Mouse (Mus musculus) liver, postnatal 0 days (tissue): Measurements from ENCODE around the gene Ap3b2. TPM values are rescaled to one million over a fixed set of nuclear protein-coding genes. Genes with fewer than 3 reads are reported as not detected.

Experiments
- ATAC-seq: fragments of 200-750 bp; cut with Nextera tagmentation; 2 replicates; pipeline ENCODE4 v1.8.0; 2017; ENCODE audit warnings: mild to moderate bottlenecking, moderate library complexity
- DNase-seq: peaks from one replicate; pipeline ENCODE4 v3.0.0-alpha.2; 2016
- H3K27ac ChIP-seq: fragments of 300-500 bp; sonication (generic); 2 replicates; pipeline ENCODE4 v1.5.1; 2014; ENCODE audit warnings: antibody characterized with exemption, moderate library complexity, mild to moderate bottlenecking, low read depth
- H3K27me3 ChIP-seq: fragments of 300-500 bp; sonication (generic); 2 replicates; pipeline ENCODE4 v1.6.1; 2014; ENCODE audit warnings: low read length, control low read depth, mixed read lengths; ENCODE audit not compliant: insufficient read depth
- H3K36me3 ChIP-seq: fragments of 300-500 bp; sonication (generic); replicated peaks from 2 replicates; pipeline ENCODE4 v1.6.1; 2014; ENCODE audit warnings: mild to moderate bottlenecking, control low read depth, low read length, moderate library complexity, mixed read lengths; ENCODE audit not compliant: insufficient read depth
- H3K4me1 ChIP-seq: fragments of 300-500 bp; sonication (generic); 2 replicates; pipeline ENCODE4 v1.6.1; 2014; ENCODE audit warnings: antibody characterized with exemption, mild to moderate bottlenecking, control low read depth; ENCODE audit not compliant: insufficient read depth
- H3K4me2 ChIP-seq: fragments of 300-500 bp; sonication (generic); 2 replicates; pipeline ENCODE4 v1.6.1; 2014; ENCODE audit warnings: low read depth, mild to moderate bottlenecking, low read length, moderate library complexity, mixed read lengths
- H3K4me3 ChIP-seq: fragments of 300-500 bp; sonication (generic); 2 replicates; pipeline ENCODE4 v1.5.1; 2014; ENCODE audit warnings: low read depth, low read length
- H3K9ac ChIP-seq: fragments of 300-500 bp; sonication (generic); replicated peaks from 2 replicates; pipeline ENCODE4 v1.6.1; 2014; ENCODE audit warnings: mild to moderate bottlenecking, moderate library complexity
- H3K9me3 ChIP-seq: fragments of 300-500 bp; sonication (generic); 2 replicates; pipeline ENCODE4 v1.6.1; 2016; ENCODE audit warnings: mild to moderate bottlenecking, control low read depth, low read length, mixed read lengths
- CTCF ChIP-seq: sonication (generic); IDR thresholded peaks from 2 replicates; pipeline ENCODE4 v1.5.1; 2016; ENCODE audit warnings: antibody characterized with exemption, low read depth
- EP300 ChIP-seq: IDR thresholded peaks from 2 replicates; pipeline ENCODE4 v1.6.1; 2016; ENCODE audit warnings: antibody characterized with exemption, low read depth, mild to moderate bottlenecking
- WGBS: fragments of 180-500 bp; shearing (Covaris S2); extraction: QIAGEN DNeasy Blood & Tissue Kit; methylation state at CpG from one replicate; pipeline ENCODE4 v1.1.7; 2014; ENCODE audit not compliant: insufficient replicate concordance; 5-methylcytosine and 5-hydroxymethylcytosine counted together
- polyA plus RNA-seq: library from polyadenylated mRNA; unstranded; fragments of >200 nt; fragmentation: Nextera tagmentation; extraction: Ambion mirVana; gene quantifications from 2 replicates; pipeline ENCODE4 v1.2.1, GENCODE M21; 2015

The Ap3b2 gene
- polyA plus RNA-seq, result 0.07 TPM in 1 of 2 replicates, not detected in the other

DNA sequence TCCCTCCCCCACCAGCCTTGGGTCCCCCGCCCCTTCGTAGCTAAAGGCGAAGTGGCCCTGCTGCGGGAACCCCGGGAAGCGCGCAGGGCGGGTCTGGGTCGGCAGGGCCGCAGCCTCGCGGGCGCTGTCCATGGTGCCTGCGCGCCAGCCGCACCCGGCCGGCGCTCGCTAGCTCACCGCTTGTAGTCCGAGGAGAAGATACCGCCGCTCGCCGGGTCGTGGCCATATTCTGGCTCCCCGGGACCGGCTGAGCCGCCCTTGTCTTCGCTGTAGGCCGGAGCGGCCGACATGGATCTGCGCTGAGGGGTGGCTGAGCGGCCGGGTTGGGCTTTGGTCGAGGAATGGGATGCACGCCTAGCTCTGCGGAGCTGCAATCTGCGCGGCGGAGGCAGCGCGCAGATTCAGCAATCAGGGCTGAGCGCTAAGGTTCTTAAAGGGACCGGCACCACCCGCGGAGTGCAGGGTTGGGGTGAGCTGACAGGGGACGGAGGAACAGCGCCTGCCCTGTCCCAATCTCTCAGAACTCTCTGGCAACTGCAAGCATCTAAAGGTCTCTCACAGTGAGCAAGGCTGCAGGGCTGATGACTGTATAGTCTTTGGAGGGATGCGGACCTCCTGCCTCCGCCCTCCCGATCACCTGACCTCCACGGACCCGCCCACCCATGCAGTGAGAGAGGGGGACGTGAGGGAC lies at the start of gene Ap3b2:
Gene Ap3b2 (minus strand): TSS at position 595 of the 691 bp plus-strand sequence.
- DNase-seq, result peak; percentile 74
- peaks cover 14% of the 10 kb centered on the region for H3K27me3 ChIP-seq
- peak within 1 kb of the TSS; percentile 38 for H3K4me3 ChIP-seq
- H3K9ac ChIP-seq, result no peak within 1 kb of the TSS
- H3K27ac ChIP-seq, result no peak within 1 kb of the TSS
- H3K4me1 ChIP-seq, result peaks cover 5% of the 10 kb centered on the region; the same call in 1 of the 2 replicates
- WGBS, result 1% methylated on average over 54 of the region's 57 CpGs
- peak; percentile 72 for ATAC-seq
- no peaks in the 10 kb centered on the region for H3K9me3 ChIP-seq
- TF ChIP-seq EP300, result no peak
- TF ChIP-seq CTCF, result no peak
- no peaks in the 10 kb centered on the region for H3K36me3 ChIP-seq
- H3K4me2 ChIP-seq, result peak within 1 kb of the TSS; percentile 71

DNA sequence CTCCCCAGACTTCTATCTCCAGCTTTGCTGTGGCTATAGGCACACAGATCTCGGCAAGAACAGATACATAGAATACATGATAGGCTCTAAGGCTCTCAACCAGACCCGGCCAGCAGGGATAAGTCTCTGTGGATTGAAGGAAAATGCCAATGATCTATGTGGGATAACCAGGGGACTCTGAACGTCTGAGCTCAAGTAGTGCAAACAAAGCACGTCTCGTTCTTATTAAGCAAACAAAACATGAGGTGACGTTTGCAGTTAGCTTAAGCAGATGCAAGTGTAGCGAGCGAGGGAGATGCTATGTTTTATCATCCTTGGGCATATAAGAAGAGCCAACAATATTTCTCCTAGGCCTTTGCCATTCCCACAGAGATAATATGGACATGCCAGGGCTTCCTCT lies 49.2 kb upstream of the Ap3b2 start:
- peak overlapping the region; percentile 51; the same call in 1 of the 2 replicates for H3K27ac ChIP-seq
- H3K9ac ChIP-seq, result no peak overlapping the region
- H3K9me3 ChIP-seq, result no peaks in the 10 kb centered on the region
- no peaks in the 10 kb centered on the region for H3K36me3 ChIP-seq
- DNase-seq, result no peak
- H3K4me3 ChIP-seq, result no peak overlapping the region
- H3K4me2 ChIP-seq, result no peak overlapping the region
- TF ChIP-seq EP300 (no peak), CTCF (no peak)
- ATAC-seq, result peak; percentile 59
- no peaks in the 10 kb centered on the region; the same call in none of the 2 replicates for H3K4me1 ChIP-seq
- H3K27me3 ChIP-seq, result no peaks in the 10 kb centered on the region
- 65% methylated on average over 8 of the region's 8 CpGs for WGBS

DNA sequence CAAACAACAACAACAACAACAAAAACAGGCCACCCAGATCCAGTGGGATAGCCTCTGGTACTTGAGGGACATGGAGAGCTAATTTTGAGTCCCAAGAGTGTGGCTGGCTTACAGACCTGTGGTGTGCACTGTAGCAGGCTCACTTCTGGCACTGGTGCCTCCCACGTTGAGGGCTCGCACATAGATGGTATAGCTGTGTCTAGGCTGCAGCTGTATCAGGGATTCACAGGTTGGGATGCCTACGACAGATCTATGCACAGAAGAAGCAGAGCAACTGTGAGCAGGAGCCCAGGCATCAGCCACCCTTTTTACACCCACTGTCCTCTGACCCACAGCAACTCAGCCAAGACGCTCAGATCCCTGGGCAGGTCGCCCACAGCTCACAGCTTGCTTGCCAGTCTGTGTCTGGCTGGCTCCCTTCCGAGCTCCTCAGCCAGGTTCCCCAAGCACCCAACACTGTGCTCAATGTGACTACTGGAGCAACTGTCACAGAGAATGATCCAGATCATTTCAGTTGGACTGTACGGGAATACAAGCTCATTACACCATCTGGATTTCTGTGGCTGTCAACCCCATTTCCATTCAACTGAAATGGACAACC lies 48.3 kb upstream of the Ap3b2 start:
- H3K9me3 ChIP-seq, result no peaks in the 10 kb centered on the region
- no peak overlapping the region for H3K4me3 ChIP-seq
- DNase-seq (no peak), ATAC-seq (no peak)
- WGBS, result 75% methylated on average over 7 of the region's 7 CpGs
- TF ChIP-seq EP300 (no peak), CTCF (no peak)
- no peaks in the 10 kb centered on the region for H3K36me3 ChIP-seq
- H3K9ac ChIP-seq, result no peak overlapping the region
- 0 out of 2 replicates have a peak overlapping the region, but pooled peaks have one; percentile 11 for H3K27ac ChIP-seq
- H3K27me3 ChIP-seq, result no peaks in the 10 kb centered on the region
- no peak overlapping the region for H3K4me2 ChIP-seq
- no peaks in the 10 kb centered on the region; the same call in none of the 2 replicates for H3K4me1 ChIP-seq

DNA sequence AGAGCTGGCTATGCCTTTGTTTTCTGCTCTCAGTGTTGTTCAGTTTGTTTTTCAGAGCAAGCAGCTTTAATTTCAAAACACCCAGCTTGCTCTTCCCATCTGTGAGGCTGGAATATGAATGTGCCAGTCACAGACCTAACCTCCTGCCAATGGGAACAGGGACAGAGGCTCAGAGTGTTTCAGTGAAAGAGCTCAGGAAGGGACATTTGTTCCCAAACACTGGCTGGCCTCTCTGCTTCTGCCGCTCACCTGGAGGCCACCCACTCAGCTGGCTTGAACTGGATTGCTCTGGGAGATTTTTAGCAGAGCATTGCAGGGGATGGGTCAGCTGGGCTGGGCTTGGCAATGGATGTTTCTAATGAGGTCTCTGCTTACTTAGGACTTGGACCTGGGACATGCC lies 47.3 kb upstream of the Ap3b2 start:
- Histone ChIP-seq H3K4me1 (no peaks in the 10 kb centered on the region; the same call in none of the 2 replicates), H3K27ac (0 out of 2 replicates have a peak overlapping the region, but pooled peaks have one; percentile 48), H3K27me3 (no peaks in the 10 kb centered on the region), H3K9ac (no peak overlapping the region), H3K9me3 (no peaks in the 10 kb centered on the region), H3K4me3 (no peak overlapping the region), H3K36me3 (no peaks in the 10 kb centered on the region), H3K4me2 (no peak overlapping the region)
- ATAC-seq (peak; percentile 86), DNase-seq (peak; percentile 44)
- WGBS, result 60% methylated on average over 1 of the region's 1 CpGs
- TF ChIP-seq CTCF, result no peak
- no peak for TF ChIP-seq EP300

DNA sequence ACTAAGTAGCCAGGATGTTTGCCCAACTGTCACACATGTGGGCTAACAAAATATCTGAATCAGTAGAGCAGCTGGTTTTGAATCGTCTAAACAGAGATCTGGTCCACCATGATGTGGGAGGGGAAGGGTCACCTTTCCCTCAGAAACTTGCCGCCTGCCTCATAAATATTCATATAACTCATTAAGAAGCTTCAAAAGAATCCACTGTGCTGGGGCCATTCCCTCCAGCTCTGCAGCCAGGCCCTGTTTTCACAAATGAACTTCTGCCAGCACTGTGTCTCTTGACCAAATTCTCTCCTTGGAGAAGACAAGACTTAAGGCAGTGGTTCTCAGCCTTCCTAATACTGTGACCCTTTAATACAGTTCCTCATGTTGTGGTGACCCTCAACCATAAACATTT lies 45.8 kb upstream of the Ap3b2 start:
- H3K4me3 ChIP-seq, result no peak overlapping the region
- no peak overlapping the region for H3K27ac ChIP-seq
- no peak overlapping the region for H3K4me2 ChIP-seq
- no peak for DNase-seq
- no peak for ATAC-seq
- WGBS, result 57% methylated on average over 2 of the region's 2 CpGs
- no peaks in the 10 kb centered on the region; the same call in none of the 2 replicates for H3K4me1 ChIP-seq
- TF ChIP-seq EP300 (no peak), CTCF (no peak)
- no peak overlapping the region for H3K9ac ChIP-seq
- no peaks in the 10 kb centered on the region for H3K9me3 ChIP-seq
- no peaks in the 10 kb centered on the region; the same call in 1 of the 2 replicates for H3K36me3 ChIP-seq
- no peaks in the 10 kb centered on the region for H3K27me3 ChIP-seq

DNA sequence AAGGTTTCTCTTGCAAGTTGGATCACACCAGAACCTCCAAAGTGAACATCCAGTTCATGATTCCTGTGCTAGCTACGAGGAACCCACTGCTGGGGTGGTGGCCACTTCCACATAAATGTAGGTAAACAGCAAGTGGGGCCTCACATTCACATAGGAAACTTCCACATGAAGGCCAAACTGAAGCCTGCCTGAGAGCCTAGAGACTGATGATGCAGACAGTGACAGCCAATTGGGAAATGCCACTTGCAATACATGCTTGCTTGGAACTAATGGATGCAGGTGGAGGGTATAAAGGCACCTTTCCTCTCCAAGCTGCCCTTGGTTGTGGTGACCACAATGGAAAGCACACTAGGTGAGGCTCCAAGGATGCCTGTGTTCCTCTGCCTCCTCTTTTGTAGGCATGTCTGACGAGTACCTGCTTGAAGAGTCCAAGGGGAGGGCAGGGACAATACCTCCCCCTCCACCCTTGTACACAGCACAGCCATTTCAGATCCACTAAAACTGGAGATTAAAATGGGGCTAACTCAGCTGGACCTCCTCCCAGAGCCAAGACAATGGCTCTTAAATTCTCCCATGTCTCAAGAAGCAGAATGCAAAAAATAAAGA lies 44.4 kb upstream of the Ap3b2 start:
- DNase-seq, result peak; percentile 51
- Histone ChIP-seq H3K9me3 (peaks cover 3% of the 10 kb centered on the region; the same call in 1 of the 2 replicates), H3K36me3 (peaks cover 5% of the 10 kb centered on the region), H3K27ac (no peak overlapping the region), H3K4me1 (no peaks in the 10 kb centered on the region; the same call in none of the 2 replicates), H3K4me3 (no peak overlapping the region), H3K4me2 (no peak overlapping the region), H3K9ac (no peak overlapping the region), H3K27me3 (no peaks in the 10 kb centered on the region)
- no peak for ATAC-seq
- 63% methylated on average over 2 of the region's 2 CpGs for WGBS
- TF ChIP-seq CTCF, result no peak
- TF ChIP-seq EP300, result no peak
